Mouse (Mus musculus) intestine, postnatal 0 days (tissue): ENCODE measurements around the gene Cd164l2. TPM values are rescaled to one million over a fixed set of nuclear protein-coding genes. Genes with fewer than 3 reads are reported as not detected.

Experiments
- ATAC-seq: fragments of 200-750 bp; cut with Nextera tagmentation; 2 replicates; pipeline ENCODE4 v1.8.0; 2017; ENCODE audit warnings: mild to moderate bottlenecking, moderate TSS enrichment, moderate library complexity
- H3K27ac ChIP-seq: fragments of 300-500 bp; sonication (generic); 2 replicates; pipeline ENCODE4 v1.5.1; 2014; ENCODE audit warnings: mild to moderate bottlenecking, low read depth, low read length, moderate library complexity
- H3K27me3 ChIP-seq: fragments of 300-500 bp; sonication (generic); replicated peaks from 2 replicates; pipeline ENCODE4 v1.6.1; 2014; ENCODE audit warnings: low read length, mixed read lengths; ENCODE audit not compliant: control insufficient read depth, insufficient read depth
- H3K36me3 ChIP-seq: fragments of 300-500 bp; sonication (generic); 2 replicates; pipeline ENCODE4 v1.6.1; 2014; ENCODE audit warnings: mild to moderate bottlenecking, moderate library complexity; ENCODE audit not compliant: control insufficient read depth, insufficient read depth
- H3K4me1 ChIP-seq: fragments of 300-500 bp; sonication (generic); replicated peaks from 2 replicates; pipeline ENCODE4 v1.6.1; 2014; ENCODE audit warnings: antibody characterized with exemption, low read length, mixed read lengths; ENCODE audit not compliant: control insufficient read depth, insufficient read depth
- H3K4me2 ChIP-seq: fragments of 300-500 bp; sonication (generic); replicated peaks from 2 replicates; pipeline ENCODE4 v1.6.1; 2014; ENCODE audit warnings: low read depth, mild to moderate bottlenecking, moderate library complexity
- H3K4me3 ChIP-seq: fragments of 300-500 bp; sonication (generic); 2 replicates; pipeline ENCODE4 v1.5.1; 2014; ENCODE audit warnings: low read depth, low read length
- H3K9ac ChIP-seq: fragments of 300-500 bp; sonication (generic); 2 replicates; pipeline ENCODE4 v1.6.1; 2014; ENCODE audit warnings: mild to moderate bottlenecking, low read depth, low read length
- H3K9me3 ChIP-seq: fragments of 300-500 bp; sonication (generic); 2 replicates; pipeline ENCODE4 v1.6.1; 2016; ENCODE audit warnings: mixed run types; ENCODE audit not compliant: control insufficient read depth
- CTCF ChIP-seq: sonication (generic); IDR thresholded peaks from 2 replicates; pipeline ENCODE4 v1.5.1; 2016; ENCODE audit warnings: low read depth, mild to moderate bottlenecking, control low read depth, antibody characterized with exemption, moderate library complexity
- WGBS: fragments of 180-500 bp; shearing (Covaris S2); extraction: QIAGEN DNeasy Blood & Tissue Kit; methylation state at CpG from one replicate; pipeline ENCODE4 v1.1.7; 2014; 5-methylcytosine and 5-hydroxymethylcytosine counted together
- polyA plus RNA-seq: library from polyadenylated mRNA; unstranded; fragments of >200 nt; fragmentation: Nextera tagmentation; extraction: Ambion mirVana; gene quantifications from 2 replicates; pipeline ENCODE4 v1.2.1, GENCODE M21; 2015

Gene Cd164l2
- polyA plus RNA-seq = 0.58 and 0.94 TPM in 2 replicates

- Histone ChIP-seq H3K27me3 (peaks cover 23% of the 10 kb centered on the region), H3K4me2 (peak within 1 kb of the TSS; percentile 100), H3K9me3 (no peaks in the 10 kb centered on the region), H3K9ac (peak within 1 kb of the TSS; percentile 17), H3K27ac (no peak within 1 kb of the TSS), H3K4me3 (peak within 1 kb of the TSS; percentile 61), H3K36me3 (no peaks in the 10 kb centered on the region), H3K4me1 (peaks cover 9% of the 10 kb centered on the region)
- peak; percentile 25 for ATAC-seq
- TF ChIP-seq CTCF = no peak
- WGBS = 3% methylated on average over 52 of the region's 52 CpGs
These were observed at the start of gene Cd164l2, which contains the start of gene Gpr3 for GRCm38 (mm10) chr4:133211751-133212561. Gene Cd164l2, plus strand, starts transcription at chr4:133212131. Gene Gpr3, minus strand, starts transcription at chr4:133212536.

- no peak for ATAC-seq
- TF ChIP-seq CTCF = no peak
- H3K4me1 ChIP-seq = no peaks in the 10 kb centered on the region
These were observed 49.7 kb upstream of the Cd164l2 start for GRCm38 (mm10) chr4:133162196-133162595.

GRCm38 (mm10) chr4:133166773-133167172 lies 45.2 kb upstream of the Cd164l2 start:
- H3K27me3 ChIP-seq = no peaks in the 10 kb centered on the region
- H3K9ac ChIP-seq = no peak overlapping the region
- H3K4me1 ChIP-seq = peaks cover 16% of the 10 kb centered on the region
- no peak for ATAC-seq
- no peak overlapping the region for H3K4me2 ChIP-seq
- H3K27ac ChIP-seq = no peak overlapping the region
- H3K4me3 ChIP-seq = no peak overlapping the region
- 78% methylated on average over 9 of the region's 9 CpGs for WGBS
- H3K9me3 ChIP-seq = no peaks in the 10 kb centered on the region
- TF ChIP-seq CTCF = no peak
- peaks cover 5% of the 10 kb centered on the region; the same call in 1 of the 2 replicates for H3K36me3 ChIP-seq

More at GRCm38 (mm10) chr4:133162196-133162595, 49.7 kb upstream of the Cd164l2 start:
- 73% methylated on average over 6 of the region's 6 CpGs for WGBS
- no peak overlapping the region for H3K9ac ChIP-seq
- H3K36me3 ChIP-seq = 0 out of 2 replicates have a peak, but pooled peaks cover 5% of the 10 kb centered on the region
- H3K4me3 ChIP-seq = no peak overlapping the region
- H3K4me2 ChIP-seq = no peak overlapping the region
- no peak overlapping the region for H3K27ac ChIP-seq
- H3K27me3 ChIP-seq = no peaks in the 10 kb centered on the region
- no peaks in the 10 kb centered on the region for H3K9me3 ChIP-seq

- WGBS = 53% methylated on average over 10 of the region's 10 CpGs
- Histone ChIP-seq H3K27me3 (no peaks in the 10 kb centered on the region), H3K9me3 (no peaks in the 10 kb centered on the region), H3K4me2 (peak overlapping the region; percentile 10; the same call in 1 of the 2 replicates), H3K36me3 (peaks cover 5% of the 10 kb centered on the region; the same call in 1 of the 2 replicates), H3K4me3 (no peak overlapping the region), H3K4me1 (peaks cover 16% of the 10 kb centered on the region), H3K9ac (no peak overlapping the region), H3K27ac (peak overlapping the region; percentile 42)
- TF ChIP-seq CTCF = peak; percentile 23; the same call in 1 of the 2 replicates
- peak; percentile 84 for ATAC-seq
These were observed 42.5 kb upstream of the Cd164l2 start for GRCm38 (mm10) chr4:133169237-133170055.

GRCm38 (mm10) chr4:133170056-133170524 lies 41.8 kb upstream of the Cd164l2 start:
- ATAC-seq = no peak
- no peak for TF ChIP-seq CTCF
- WGBS = 54% methylated on average over 3 of the region's 3 CpGs
- no peak overlapping the region for H3K9ac ChIP-seq
- peaks cover 16% of the 10 kb centered on the region for H3K4me1 ChIP-seq
- H3K27me3 ChIP-seq = no peaks in the 10 kb centered on the region
- H3K27ac ChIP-seq = peak overlapping the region; percentile 42
- H3K9me3 ChIP-seq = no peaks in the 10 kb centered on the region
- H3K36me3 ChIP-seq = peaks cover 2% of the 10 kb centered on the region; the same call in 1 of the 2 replicates
- H3K4me2 ChIP-seq = 0 out of 2 replicates have a peak overlapping the region, but pooled peaks have one; percentile 10
- H3K4me3 ChIP-seq = no peak overlapping the region

GRCm38 (mm10) chr4:133170616-133171015 lies 41.3 kb upstream of the Cd164l2 start:
- H3K27me3 ChIP-seq = no peaks in the 10 kb centered on the region

More at GRCm38 (mm10) chr4:133170616-133171015, 41.3 kb upstream of the Cd164l2 start:
- Histone ChIP-seq H3K36me3 (no peaks in the 10 kb centered on the region; the same call in 1 of the 2 replicates), H3K27ac (no peak overlapping the region), H3K9ac (no peak overlapping the region), H3K4me1 (peaks cover 16% of the 10 kb centered on the region), H3K9me3 (no peaks in the 10 kb centered on the region), H3K4me2 (no peak overlapping the region), H3K4me3 (no peak overlapping the region)
- no peak for TF ChIP-seq CTCF
- ATAC-seq = no peak
